Mouse (Mus musculus) C2C12 (cell line): ENCODE measurements around the gene Foxd4. TPM values are rescaled to one million over a fixed set of nuclear protein-coding genes. Genes with fewer than 3 reads are reported as not detected.
"Not testable (repeated sequence)": the region's sequence is repeated elsewhere in the genome, so short reads cannot be mapped to it uniquely, and the experiment has no call there.

Experiments used
- H3K27me3 ChIP-seq: one replicate; pipeline ENCODE4 v1.6.1; 2011; ENCODE audit not compliant: control insufficient read depth, insufficient read depth, insufficient read length
- H3K36me3 ChIP-seq: one replicate; pipeline ENCODE4 v1.6.1; 2011; ENCODE audit not compliant: control insufficient read depth, insufficient read depth
- H3K4me3 ChIP-seq: one replicate; pipeline ENCODE4 v1.5.1; 2011; ENCODE audit warnings: mild to moderate bottlenecking, control low read depth; ENCODE audit not compliant: poor library complexity, insufficient read depth, severe bottlenecking
- H3K79me2 ChIP-seq: one replicate; pipeline ENCODE4 v1.6.1; 2011; ENCODE audit not compliant: control insufficient read depth, insufficient read depth
- H3K79me3 ChIP-seq: one replicate; pipeline ENCODE4 v1.6.1; 2011; ENCODE audit warnings: low read depth, control low read depth
- H3ac ChIP-seq: one replicate; pipeline ENCODE3; 2011; ENCODE audit warnings: low read depth; ENCODE audit not compliant: control insufficient read depth, insufficient read length
- CEBPB ChIP-seq: IDR thresholded peaks from one replicate; pipeline ENCODE4 v1.6.1; 2011; ENCODE audit warnings: low read depth, mild to moderate bottlenecking, control low read depth, moderate library complexity
- CTCF ChIP-seq: IDR thresholded peaks from one replicate; pipeline ENCODE4 v1.5.1; 2011; ENCODE audit not compliant: control insufficient read depth, insufficient read depth, insufficient read length
- FOSL1 ChIP-seq: IDR thresholded peaks from one replicate; pipeline ENCODE4 v1.8.0; 2011; ENCODE audit warnings: mild to moderate bottlenecking, low read length; ENCODE audit not compliant: poor library complexity, insufficient read depth, severe bottlenecking
- MAX ChIP-seq: IDR thresholded peaks from one replicate; pipeline ENCODE4 v1.6.1; 2011; ENCODE audit warnings: mild to moderate bottlenecking, control low read depth
- MYOD1 ChIP-seq: IDR thresholded peaks from one replicate; pipeline ENCODE4 v1.6.1; 2011; ENCODE audit warnings: low read depth; ENCODE audit not compliant: control insufficient read depth, insufficient read length
- MYOG ChIP-seq: IDR thresholded peaks from one replicate; pipeline ENCODE4 v1.6.1; 2011; ENCODE audit not compliant: control insufficient read depth, insufficient read length; ENCODE audit errors: extremely low read depth
- USF1 ChIP-seq: IDR thresholded peaks from one replicate; pipeline ENCODE4 v1.6.1; 2011; ENCODE audit warnings: low read depth, mild to moderate bottlenecking, control low read depth, moderate library complexity
- polyA plus RNA-seq: library from polyadenylated mRNA; unstranded; fragments of >200 nt; fragmentation: generic; extraction: Trizol; gene quantifications from one replicate; pipeline ENCODE4 v1.2.1, GENCODE M21; 2012; ENCODE audit warnings: missing spikeins

Gene Foxd4
- polyA plus RNA-seq, 1 experiment = not detected

GRCm38 (mm10) chr19:24886888-24887287 is 14.1 kb downstream of the Foxd4 start:
- TF ChIP-seq MYOD1 (no peak), MAX (no peak), MYOG (no peak), USF1 (no peak), CTCF (no peak), FOSL1 (no peak), CEBPB (no peak)
- Histone ChIP-seq H3K27me3 (peaks cover 37% of the 10 kb centered on the region), H3K36me3 (no peaks in the 10 kb centered on the region), H3K79me3 (no peaks in the 10 kb centered on the region), H3K79me2 (no peaks in the 10 kb centered on the region), H3K4me3 (no peak overlapping the region), H3ac (no peak overlapping the region)

GRCm38 (mm10) chr19:24885504-24885903 is 15.5 kb downstream of the Foxd4 start:
- H3K79me2 ChIP-seq = no peaks in the 10 kb centered on the region
- H3K36me3 ChIP-seq = no peaks in the 10 kb centered on the region
- no peak overlapping the region for H3K4me3 ChIP-seq
- no peaks in the 10 kb centered on the region for H3K79me3 ChIP-seq
- H3ac ChIP-seq = no peak overlapping the region
- TF ChIP-seq CTCF (peak; percentile 43), MYOD1 (no peak)
- H3K27me3 ChIP-seq = peaks cover 37% of the 10 kb centered on the region

- H3K27me3 ChIP-seq = peaks cover 18% of the 10 kb centered on the region
- H3K36me3 ChIP-seq = no peaks in the 10 kb centered on the region
- no peak overlapping the region for H3ac ChIP-seq
- no peak overlapping the region for H3K4me3 ChIP-seq
- no peaks in the 10 kb centered on the region for H3K79me2 ChIP-seq
- no peaks in the 10 kb centered on the region for H3K79me3 ChIP-seq
- TF ChIP-seq MYOD1 = no peak
- TF ChIP-seq CTCF = no peak
- no peak for TF ChIP-seq CEBPB
- TF ChIP-seq MYOG = no peak
Measured at GRCm38 (mm10) chr19:24881237-24881636, 19.8 kb downstream of the Foxd4 start.

GRCm38 (mm10) chr19:24875129-24875870 is 25.7 kb downstream of the Foxd4 start, which contains the start of gene Gm10053:
Gm10053 (plus strand) TSS chr19:24875686.
- not testable (repeated sequence) for H3K79me3 ChIP-seq, H3K4me3 ChIP-seq, H3ac ChIP-seq, H3K79me2 ChIP-seq, H3K36me3 ChIP-seq, H3K27me3 ChIP-seq

- Histone ChIP-seq H3K27me3 (no peaks in the 10 kb centered on the region), H3K79me2 (no peaks in the 10 kb centered on the region), H3K36me3 (no peaks in the 10 kb centered on the region), H3K4me3 (no peak overlapping the region), H3ac (no peak overlapping the region), H3K79me3 (no peaks in the 10 kb centered on the region)
- no peak for TF ChIP-seq USF1
- TF ChIP-seq FOSL1 = no peak
- no peak for TF ChIP-seq MYOG
- TF ChIP-seq CTCF = no peak
- no peak for TF ChIP-seq MAX
- TF ChIP-seq MYOD1 = no peak
- no peak for TF ChIP-seq CEBPB
Measured at GRCm38 (mm10) chr19:24873873-24874272, 27.1 kb downstream of the Foxd4 start.

GRCm38 (mm10) chr19:24871037-24871635 is 29.9 kb downstream of the Foxd4 start:
- peak overlapping the region; percentile 15 for H3ac ChIP-seq

More at GRCm38 (mm10) chr19:24871037-24871635, 29.9 kb downstream of the Foxd4 start:
- H3K36me3 ChIP-seq = no peaks in the 10 kb centered on the region
- H3K79me2 ChIP-seq = no peaks in the 10 kb centered on the region
- no peak overlapping the region for H3K4me3 ChIP-seq
- no peak for TF ChIP-seq FOSL1
- no peak for TF ChIP-seq MAX
- TF ChIP-seq CEBPB = no peak
- peak; percentile 35 for TF ChIP-seq CTCF
- TF ChIP-seq MYOD1 = no peak
- no peaks in the 10 kb centered on the region for H3K27me3 ChIP-seq
- H3K79me3 ChIP-seq = no peaks in the 10 kb centered on the region
